Mouse (Mus musculus): Measurements from ENCODE around the gene Nmb. TPM values are rescaled to one million over a fixed set of nuclear protein-coding genes. Genes with fewer than 3 reads are reported as not detected.
A peak's percentile ranks its signal among the peaks of the same experiment; 100 is the strongest.

The Nmb gene
- total and polyA plus RNA-seq, 3 experiments = 0.47 to 0.66 (median 0.47) TPM

- TF ChIP-seq ZC3H11A (IDR thresholded peaks at IDR 0.05; ENCODE audit: low read depth, low read length) = no peak
- 0 out of 2 replicates have a peak, but pooled peaks have one; percentile 21 for TF ChIP-seq MAX (IDR thresholded peaks at IDR 0.05; ENCODE audit: low read length)
- no peak for TF ChIP-seq ZNF384 (IDR thresholded peaks at IDR 0.05; ENCODE audit: low read depth, low read length)
- TF ChIP-seq CHD1 (IDR thresholded peaks at IDR 0.05; ENCODE audit: low read depth, low read length) = no peak
- TF ChIP-seq USF1 (IDR thresholded peaks at IDR 0.05; ENCODE audit: low read depth, low read length) = no peak
- TF ChIP-seq RAD21 (IDR thresholded peaks at IDR 0.05; ENCODE audit: low read depth, low read length) = peak; percentile 16
- TF ChIP-seq UBTF (IDR thresholded peaks at IDR 0.05; ENCODE audit: low read depth, low read length) = 0 out of 2 replicates have a peak, but pooled peaks have one; percentile 37
- no peak for TF ChIP-seq MXI1 (IDR thresholded peaks at IDR 0.05; ENCODE audit: low read depth, low read length)
- no peak for TF ChIP-seq SMC3 (IDR thresholded peaks at IDR 0.05; ENCODE audit: low read depth, low read length)
- TF ChIP-seq ZMIZ1 (IDR thresholded peaks at IDR 0.05; ENCODE audit: low read depth, low read length) = no peak
- TF ChIP-seq RCOR1 (conservative IDR thresholded peaks at IDR 0.05; ENCODE audit: low read depth, low read length) = no peak
- TF ChIP-seq IRF4 (IDR thresholded peaks at IDR 0.05; ENCODE audit: low read depth, low read length) = peak; percentile 28; the same call in 1 of the 2 replicates
- TF ChIP-seq MEF2A (IDR thresholded peaks at IDR 0.05; ENCODE audit: borderline replicate concordance, low read depth, low read length) = no peak
- no peak for TF ChIP-seq JUN (IDR thresholded peaks at IDR 0.05; ENCODE audit: insufficient read depth, low read depth, low read length)
- no peak for TF ChIP-seq MYC (IDR thresholded peaks at IDR 0.05; ENCODE audit: low read depth, low read length)
- no peak for TF ChIP-seq PAX5 (IDR thresholded peaks at IDR 0.05; ENCODE audit: low read length)
Observed at GRCm38 (mm10) chr7:80882830-80883505, 21.9 kb downstream of the Nmb start (continued).

- Histone ChIP-seq H3K36me3 (replicated peaks in 1 of 2; ENCODE audit: control insufficient read depth in 1 of 2, insufficient read depth in 1 of 2, low read length in 1 of 2) (peaks cover 15 to 49% of the 10 kb centered on the region in 2 experiments), H3K4me3 (replicated peaks in 1 of 3; ENCODE audit: low read depth in 2 of 3, low read length in 2 of 3, poor library complexity in 1 of 3) (no peak overlapping the region), H3K4me1 (ENCODE audit: control insufficient read depth in 1 of 2, insufficient read depth in 2 of 2) (no peaks in the 10 kb centered on the region), H3K9me3 (replicated peaks; ENCODE audit: low read length) (no peaks in the 10 kb centered on the region), H3K79me2 (replicated peaks; ENCODE audit: control insufficient read depth, extremely low read depth, insufficient read depth, poor library complexity, severe bottlenecking) (no peaks in the 10 kb centered on the region), H3K27ac (ENCODE audit: insufficient read depth, low read depth) (no peak overlapping the region), H3K27me3 (replicated peaks) (no peaks in the 10 kb centered on the region), H3K9ac (ENCODE audit: insufficient read depth, low read depth) (no peak overlapping the region), H3K4me2 (ENCODE audit: insufficient read depth, low read depth, poor library complexity, severe bottlenecking) (no peak overlapping the region)
- TF ChIP-seq TBP (conservative IDR thresholded peaks at IDR 0.05; ENCODE audit: low read depth, low read length) (no peak), USF1 (IDR thresholded peaks at IDR 0.05; ENCODE audit: low read depth, low read length) (no peak), NELFE (IDR thresholded peaks at IDR 0.05; ENCODE audit: low read depth, low read length) (no peak), POLR2A (IDR thresholded peaks at IDR 0.05; ENCODE audit: low read depth, low read length) (no peak), ZC3H11A (IDR thresholded peaks at IDR 0.05; ENCODE audit: low read depth, low read length) (no peak), ZKSCAN1 (IDR thresholded peaks at IDR 0.05; ENCODE audit: borderline replicate concordance, low read depth, low read length) (no peak), RCOR1 (conservative IDR thresholded peaks at IDR 0.05; ENCODE audit: low read depth, low read length) (no peak), POLR2AphosphoS2 (IDR thresholded peaks at IDR 0.05; ENCODE audit: low read depth, low read length) (no peak), CTCF (conservative IDR thresholded peaks at IDR 0.05 in 1 of 2, IDR thresholded peaks at IDR 0.05 in 1 of 2; ENCODE audit: low read depth in 2 of 2, low read length in 2 of 2) (no peak)
- in situ Hi-C loops (cut with MboI; ENCODE audit: low pct_ligation_motif_present, low pct_unique_long_range_greater_than_20kb, low sequenced_read_pairs) = loop anchor here (25.0 kb wide), 1 partner anchor 437 kb away; no protein-coding TSS in a partner anchor
- no peak for DNase-seq (ENCODE audit: extremely low read depth)
- dilution Hi-C loops (cut with MboI; ENCODE audit: extremely low pct_ligation_motif_present, extremely low pct_unique_long_range_greater_than_20kb, low sequenced_read_pairs) = no loop called here
Observed at GRCm38 (mm10) chr7:80875727-80876126, 29.1 kb downstream of the Nmb start.

Measured in CH12.LX (cell line).